Mouse (Mus musculus): ENCODE measurements at regions not wholly inside any gene's neighbourhood (a gene's known extent, or its start where the extent isn't known, plus 50 kb on each side); places are given as distances from the start of the nearest gene placed in this dataset.

DNA sequence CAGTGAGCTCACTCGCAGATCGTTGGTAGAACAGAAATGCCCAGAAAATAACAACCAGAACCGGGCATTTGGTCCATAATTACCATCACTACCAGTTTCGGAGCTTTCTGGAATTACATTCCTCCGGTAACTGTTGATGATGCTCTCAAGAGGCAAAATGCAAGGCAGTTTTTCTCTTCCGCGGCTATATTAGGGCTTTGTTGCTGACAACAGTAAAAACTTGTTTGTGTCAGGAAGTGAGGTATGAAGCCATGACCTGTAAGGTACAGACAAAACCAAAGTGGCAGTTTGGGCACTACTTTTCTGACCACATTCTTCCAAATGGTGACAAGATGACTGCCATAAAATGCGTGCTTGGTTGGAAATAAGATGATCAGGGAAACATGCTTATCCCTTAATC, 179.7 kb upstream of the Mkln1 start:
- intact Hi-C loops (cut with DNase I; ENCODE audit: low total_unique reads) = no loop called here
- DNase-seq = no peak

DNA sequence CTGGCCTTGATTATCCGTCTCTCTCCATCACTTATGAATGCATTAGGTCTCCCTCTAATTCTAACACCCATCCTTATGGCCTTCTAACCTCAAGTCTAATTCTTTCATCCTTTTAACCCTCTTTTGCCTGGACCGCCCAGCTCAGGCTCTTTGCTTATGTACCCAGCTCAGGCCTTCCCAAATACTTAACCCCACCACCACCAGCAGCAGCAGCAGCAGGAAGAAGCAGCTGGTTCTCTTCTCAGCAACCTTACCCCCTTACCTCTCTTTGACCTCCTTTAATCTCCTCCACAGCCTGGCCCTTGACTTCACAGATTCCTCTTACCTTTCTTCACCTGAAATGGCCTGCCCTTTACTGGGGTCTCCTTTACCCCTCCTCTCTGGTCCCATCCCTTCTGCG, 178.8 kb upstream of the Mkln1 start:
- no peak for DNase-seq
- intact Hi-C loops (cut with DNase I; ENCODE audit: low total_unique reads) = no loop called here

- intact Hi-C loops (cut with DNase I; ENCODE audit: low total_unique reads) = no loop called here
Measured at GRCm38 (mm10) chr6:31220184-31220931, 178.2 kb upstream of the Mkln1 start.

DNA sequence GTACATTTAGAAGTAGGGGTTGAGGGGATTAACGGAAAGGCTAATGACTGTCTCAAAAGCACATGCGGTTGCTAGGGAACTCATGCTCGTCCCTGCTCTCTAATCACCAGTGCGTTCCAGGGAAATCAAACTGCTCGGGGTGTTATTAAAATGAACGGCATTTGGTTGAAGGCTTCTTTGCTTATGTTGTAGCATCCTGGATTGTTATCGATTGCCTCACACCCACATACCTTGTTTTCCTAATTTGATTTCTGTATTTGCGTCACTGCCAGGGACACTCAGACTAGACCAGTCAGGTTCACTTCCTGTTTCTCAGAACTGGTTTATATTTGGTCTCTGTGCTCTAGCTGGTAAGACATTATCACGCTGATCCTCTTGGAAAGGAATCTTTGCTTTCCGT, 177.0 kb upstream of the Mkln1 start:
- intact Hi-C loops (cut with DNase I; ENCODE audit: low total_unique reads) = no loop called here
- no peak for DNase-seq

More at GRCm38 (mm10) chr6:31220184-31220931, 178.2 kb upstream of the Mkln1 start:
- DNase-seq = peak; percentile 81

DNA sequence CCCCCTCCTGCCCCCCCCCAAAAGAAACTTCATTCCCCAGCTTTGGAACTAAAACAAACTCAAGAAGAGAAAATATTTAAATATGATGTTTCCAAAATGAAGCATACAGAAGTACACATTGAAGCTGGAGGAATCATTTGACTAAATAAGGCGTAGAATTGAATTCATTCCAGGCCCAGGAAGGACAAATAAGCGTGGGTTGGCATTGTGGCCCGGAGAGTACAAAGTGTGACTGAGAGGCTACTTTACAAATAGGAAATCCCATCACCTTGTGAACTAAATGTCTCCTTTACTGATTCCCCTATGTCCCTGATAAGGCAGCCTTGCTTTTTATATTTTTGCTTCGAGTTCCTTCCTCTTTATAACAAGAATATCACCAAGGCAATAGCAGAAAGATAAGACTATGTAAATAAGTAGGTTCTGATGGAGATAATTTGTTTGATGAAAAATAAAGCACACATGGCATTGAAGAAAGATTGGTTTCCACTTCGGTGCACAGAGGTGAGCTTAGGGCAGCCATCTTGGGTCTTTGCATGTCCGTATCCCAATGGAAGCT, 176.4 kb upstream of the Mkln1 start:
- DNase-seq = no peak
- intact Hi-C loops (cut with DNase I; ENCODE audit: low total_unique reads) = no loop called here

- intact Hi-C loops (cut with DNase I; ENCODE audit: low total_unique reads) = no loop called here
Measured at GRCm38 (mm10) chr6:31227406-31227805, 171.1 kb upstream of the Mkln1 start.

DNA sequence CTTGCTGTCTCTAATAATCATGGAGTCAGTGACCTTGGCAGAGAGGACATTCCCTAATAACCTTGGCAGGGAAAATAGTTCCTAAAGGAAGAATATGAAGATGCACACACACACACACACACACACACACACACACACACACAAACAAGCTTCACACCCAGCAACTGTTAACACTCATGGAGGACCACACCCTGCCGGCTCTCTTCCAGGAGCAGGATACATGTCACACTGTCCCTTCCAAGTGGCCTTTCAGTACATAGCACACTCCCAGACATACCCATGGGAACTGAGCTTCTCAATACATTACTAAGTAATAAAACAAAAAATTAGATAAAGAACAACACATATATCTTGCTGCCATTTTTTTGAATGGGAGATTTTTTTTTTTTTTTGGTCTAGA, 170.5 kb upstream of the Mkln1 start:
- no peak for DNase-seq
- intact Hi-C loops (cut with DNase I; ENCODE audit: low total_unique reads) = no loop called here

More at GRCm38 (mm10) chr6:31227406-31227805, 171.1 kb upstream of the Mkln1 start:
- DNase-seq = no peak

DNA sequence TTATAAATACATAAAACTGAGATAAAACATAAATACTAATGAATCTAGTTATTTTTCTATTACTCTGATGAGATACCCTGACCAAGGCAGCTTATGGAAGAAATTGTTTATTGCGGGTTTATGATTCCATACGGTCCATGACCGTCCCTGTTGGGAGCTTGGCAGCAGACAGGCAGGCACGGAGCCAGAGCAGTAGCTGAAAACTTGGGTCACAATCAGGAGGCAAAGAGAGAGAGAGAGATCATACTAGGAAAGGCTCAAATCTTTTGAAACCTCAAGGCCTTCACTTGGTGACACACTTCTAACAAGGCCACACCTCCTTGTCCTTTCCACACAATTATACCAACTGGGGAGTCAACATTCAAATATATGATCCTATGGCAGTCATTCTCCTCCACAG, 166.7 kb upstream of the Mkln1 start:
- DNase-seq = no peak
- intact Hi-C loops (cut with DNase I; ENCODE audit: low total_unique reads) = no loop called here

DNA sequence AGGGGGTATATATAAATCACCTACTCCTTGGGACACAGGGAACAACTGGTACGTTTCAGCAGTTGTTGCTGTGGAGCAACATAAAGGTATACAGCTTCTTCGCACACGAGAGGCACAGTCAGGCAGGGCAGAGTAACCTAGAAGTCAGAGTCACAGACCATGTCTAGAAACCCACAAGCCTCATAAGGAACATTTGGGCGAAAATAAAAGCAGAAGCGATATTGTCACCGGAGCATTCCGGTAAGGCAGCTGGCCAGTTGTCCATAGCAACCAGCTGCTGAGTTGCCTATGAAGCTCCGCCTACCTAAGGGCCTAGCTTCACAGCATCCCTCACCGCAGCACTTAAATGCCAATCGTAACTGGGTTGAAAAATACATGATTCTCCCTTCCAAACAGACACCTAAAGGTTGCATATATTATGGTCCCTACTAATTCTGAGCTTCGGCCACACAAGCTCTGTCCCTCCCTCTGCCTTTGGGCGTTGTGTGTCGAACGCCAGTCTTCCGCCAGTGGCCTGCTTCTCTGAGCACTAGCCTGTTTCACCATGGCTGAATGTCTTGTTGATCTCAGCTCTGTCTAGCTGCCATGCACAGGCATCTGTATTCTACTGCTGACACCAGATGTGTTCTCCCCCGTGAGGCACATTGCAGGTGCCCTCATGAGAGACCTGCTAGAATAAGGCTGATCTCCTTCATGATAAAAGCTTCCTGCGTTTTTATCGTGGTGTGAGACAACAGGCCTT, 165.1 kb upstream of the Mkln1 start:
- intact Hi-C loops (cut with DNase I; ENCODE audit: low total_unique reads) = no loop called here
- no peak for DNase-seq

DNA sequence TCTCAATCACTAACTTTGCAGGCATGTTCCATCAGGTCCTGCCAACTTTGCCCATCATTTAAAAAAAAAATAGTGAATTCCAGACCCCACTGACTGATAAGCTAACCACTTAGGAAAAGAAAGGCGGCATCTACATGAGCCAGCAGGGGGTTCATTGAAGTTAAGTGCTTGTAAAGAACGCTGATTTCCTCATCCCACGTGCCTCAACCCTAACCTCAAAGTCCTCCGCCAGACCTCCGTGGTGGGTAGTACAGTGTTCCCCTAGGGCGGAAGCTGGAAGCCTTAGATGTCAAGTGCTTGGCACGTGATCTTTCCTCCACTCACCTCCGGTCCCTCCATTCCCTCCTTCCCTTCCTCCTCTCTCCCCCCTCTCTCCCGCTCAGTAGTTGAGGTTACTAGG, 158.5 kb upstream of the Mkln1 start:
- intact Hi-C loops (cut with DNase I; ENCODE audit: low total_unique reads) = no loop called here
- no peak for DNase-seq

GRCm38 (mm10) chr6:31250526-31250925, 148.0 kb upstream of the Mkln1 start:
- DNase-seq = no peak
- intact Hi-C loops (cut with DNase I; ENCODE audit: low total_unique reads) = no loop called here

- intact Hi-C loops (cut with DNase I; ENCODE audit: low total_unique reads) = no loop called here
- DNase-seq = peak; percentile 9
Measured at GRCm38 (mm10) chr6:31253251-31253935, 145.1 kb upstream of the Mkln1 start.

GRCm38 (mm10) chr6:31260645-31261345, 137.7 kb upstream of the Mkln1 start:
- no peak for DNase-seq
- intact Hi-C loops (cut with DNase I; ENCODE audit: low total_unique reads) = no loop called here

DNA sequence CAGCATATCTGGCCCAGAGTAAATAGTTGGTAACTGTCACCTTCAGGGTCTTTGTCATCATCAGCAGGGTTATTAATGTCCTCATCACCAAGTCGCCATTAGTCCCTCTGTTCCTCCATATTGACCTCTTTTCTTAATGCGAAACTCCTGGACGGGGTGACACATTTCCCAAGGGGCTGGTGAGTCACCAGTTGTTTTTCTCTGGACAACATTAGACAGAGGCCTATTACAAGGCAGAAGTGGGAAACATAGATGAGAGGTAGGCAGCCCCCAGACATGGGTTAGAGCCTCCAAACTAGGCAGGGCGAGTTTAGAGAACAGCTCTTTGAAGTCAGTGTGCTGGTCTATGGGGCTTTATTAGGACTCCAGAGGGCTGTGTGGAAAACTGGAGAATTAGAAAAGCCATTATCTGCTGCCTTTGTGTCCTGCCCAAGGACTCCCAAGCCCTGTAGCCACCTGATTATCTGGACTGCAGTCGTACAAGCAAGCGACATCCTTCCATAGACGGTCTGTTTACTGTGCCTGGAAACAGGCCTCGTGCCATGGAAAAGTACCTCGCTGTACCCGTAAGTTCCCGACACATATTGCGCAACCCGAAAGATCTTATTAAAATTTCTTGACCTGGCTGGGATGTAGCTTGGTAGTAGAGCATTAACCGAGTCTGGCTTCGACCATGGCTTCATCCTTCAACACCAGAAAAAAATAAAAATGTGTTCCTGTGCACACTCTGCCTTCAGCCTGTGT, 136.6 kb upstream of the Mkln1 start:
- intact Hi-C loops (cut with DNase I; ENCODE audit: low total_unique reads) = no loop called here

DNA sequence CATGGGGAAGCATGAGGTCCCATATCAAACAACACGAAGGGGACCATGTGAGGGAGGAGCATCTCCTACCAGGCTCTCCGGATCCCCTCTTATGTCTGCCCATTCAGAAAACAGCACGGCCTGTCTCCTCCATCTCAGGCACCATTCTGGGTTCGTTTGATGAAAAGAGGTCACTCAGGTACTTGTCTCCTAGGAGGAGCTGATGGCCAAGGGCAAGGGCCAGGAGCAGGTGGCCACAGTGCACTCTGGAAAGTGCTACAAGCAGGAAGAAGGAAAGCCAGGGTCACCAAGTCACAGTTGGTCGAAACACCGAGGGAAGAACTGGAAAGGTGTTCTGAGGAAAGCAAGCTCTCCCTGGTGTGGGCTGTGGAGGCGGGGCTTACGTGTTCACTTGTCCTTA, 135.9 kb upstream of the Mkln1 start:
- intact Hi-C loops (cut with DNase I; ENCODE audit: low total_unique reads) = no loop called here
- no peak for DNase-seq

More for the DNA sequence above, 136.6 kb upstream of the Mkln1 start:
- DNase-seq = no peak

- DNase-seq = no peak
- intact Hi-C loops (cut with DNase I; ENCODE audit: low total_unique reads) = no loop called here
Measured at GRCm38 (mm10) chr6:31263821-31264220, 134.7 kb upstream of the Mkln1 start.

DNA sequence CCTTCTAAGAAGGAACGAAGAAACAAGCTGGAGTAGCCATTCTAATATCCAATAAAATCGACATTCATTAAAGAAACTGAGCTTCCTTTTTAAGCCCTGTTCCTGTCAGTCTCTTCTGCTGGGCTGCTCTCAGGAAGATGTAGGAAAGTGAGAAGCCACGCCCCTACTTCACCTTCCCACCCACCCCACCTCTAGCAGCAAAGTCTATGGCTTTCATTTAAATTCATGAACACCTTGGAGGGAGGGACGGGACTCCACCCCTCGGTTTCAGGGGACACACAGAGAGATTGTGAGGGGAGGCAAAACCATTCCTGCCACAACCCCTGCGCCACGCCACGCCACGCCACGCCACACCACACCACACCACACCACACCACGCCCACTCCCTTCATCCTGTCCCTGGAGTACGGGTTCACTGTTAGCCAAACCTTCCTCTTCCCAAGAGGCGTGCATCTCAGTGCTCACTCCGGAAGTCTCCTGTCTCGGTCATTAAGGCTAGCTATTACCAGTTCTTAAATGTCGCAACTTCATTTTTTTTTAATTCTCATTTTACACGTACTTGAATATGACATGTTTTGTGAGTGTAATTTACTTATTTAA, 132.0 kb upstream of the Mkln1 start:
- intact Hi-C loops (cut with DNase I; ENCODE audit: low total_unique reads) = no loop called here
- no peak for DNase-seq

- intact Hi-C loops (cut with DNase I; ENCODE audit: low total_unique reads) = no loop called here
Measured at GRCm38 (mm10) chr6:31268057-31268456, 130.5 kb upstream of the Mkln1 start.

DNA sequence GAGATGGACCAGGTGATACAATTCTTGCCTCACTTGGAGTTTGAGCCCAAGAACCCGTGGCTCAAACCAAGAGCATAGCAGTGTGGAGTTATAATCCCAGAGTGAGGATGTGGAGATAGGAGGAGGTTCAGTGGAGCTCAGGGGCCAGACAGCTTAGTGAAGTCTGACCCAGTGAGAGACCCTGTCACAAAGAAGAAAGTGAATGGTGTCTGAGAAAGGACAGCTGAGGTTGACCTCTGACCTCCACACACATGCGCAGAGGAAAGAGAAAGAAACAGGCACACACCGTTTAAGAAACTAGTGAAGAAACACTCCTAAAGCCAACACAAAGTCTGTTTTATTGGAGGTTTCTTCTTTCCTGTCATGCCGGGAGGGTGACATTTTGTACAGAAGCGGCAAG, 124.7 kb upstream of the Mkln1 start:
- intact Hi-C loops (cut with DNase I; ENCODE audit: low total_unique reads) = no loop called here
- no peak for DNase-seq

More at GRCm38 (mm10) chr6:31268057-31268456, 130.5 kb upstream of the Mkln1 start:
- DNase-seq = no peak
